Mouse (Mus musculus) sigmoid colon, adult 10 weeks (tissue): ENCODE results near the gene Pcnp. TPM values are rescaled to one million over a fixed set of nuclear protein-coding genes. Genes with fewer than 3 reads are reported as not detected.

Experiments
- polyA plus RNA-seq: library from polyadenylated mRNA; stranded (reverse); fragments of 350-450 nt; fragmentation: Illumina TruSeq; extraction: RNeasy Lipid Tissue Mini Kit (QIAGEN cat#74804); gene quantifications from one replicate; pipeline ENCODE4 v1.2.3, GENCODE M21; 2014; ENCODE audit warnings: low read depth, low replicate concordance

The Pcnp gene
- 340 TPM for polyA plus RNA-seq

GRCm38 (mm10) chr16:56029661-56030082 is at the start of gene Pcnp:
Gene Pcnp, minus strand, starts transcription at chr16:56029739.

GRCm38 (mm10) chr16:56048038-56048437 is 18.5 kb upstream of the Pcnp start, which contains the start of gene Senp7:
Gene Senp7, plus strand, starts transcription at chr16:56048338.

GRCm38 (mm10) chr16:56037138-56038010 is 7.8 kb upstream of the Pcnp start, which contains the start of gene Trmt10c:
Gene Trmt10c, minus strand, starts transcription at chr16:56037819.

GRCm38 (mm10) chr16:55973431-55974255 is 55.9 kb downstream of the Pcnp start, which contains the start of gene Zbtb11:
Gene Zbtb11, plus strand, starts transcription at chr16:55973883.

GRCm38 (mm10) chr16:55966212-55966871 is 63.2 kb downstream of the Pcnp start, which contains the start of gene Rpl24:
Gene Rpl24, plus strand, starts transcription at chr16:55966275.

Other genes with a start within 250 kb of the Pcnp start
- gene Nfkbiz, start 190.8 kb downstream of the Pcnp start, polyA plus RNA-seq, result 43.6 TPM
- 1.1 TPM for gene Nxpe3, start 134.5 kb downstream of the Pcnp start, polyA plus RNA-seq
- gene Cep97, start 94.9 kb downstream of the Pcnp start, polyA plus RNA-seq, result 7.7 TPM
- 496 TPM for gene Rpl24, start 63.5 kb downstream of the Pcnp start, polyA plus RNA-seq
- gene Zbtb11, start 55.9 kb downstream of the Pcnp start, polyA plus RNA-seq, result 43.5 TPM
- gene Trmt10c, start 8.1 kb upstream of the Pcnp start, polyA plus RNA-seq, result 51.4 TPM
- gene Senp7, start 18.6 kb upstream of the Pcnp start, polyA plus RNA-seq, result 40.6 TPM
- 0.60 TPM for gene Impg2, start 174.6 kb upstream of the Pcnp start, polyA plus RNA-seq